Mouse (Mus musculus) heart, embryonic 15.5 days (tissue): ENCODE measurements around the gene 2300002M23Rik. TPM values are rescaled to one million over a fixed set of nuclear protein-coding genes. Genes with fewer than 3 reads are reported as not detected.

ENCODE experiments used
- ATAC-seq: fragments of 200-750 bp; cut with Nextera tagmentation; replicated peaks from 2 replicates; pipeline ENCODE4 v1.8.0; 2017; ENCODE audit warnings: low read depth, moderate TSS enrichment; ENCODE audit not compliant: insufficient number of reproducible peaks, insufficient read depth, low FRiP score
- H3K27ac ChIP-seq: fragments of 300-500 bp; sonication (generic); 2 replicates; pipeline ENCODE4 v1.5.1; 2015; ENCODE audit warnings: mild to moderate bottlenecking, inconsistent platforms
- H3K27me3 ChIP-seq: fragments of 300-500 bp; sonication (generic); 2 replicates; pipeline ENCODE4 v1.6.1; 2015; ENCODE audit warnings: inconsistent platforms
- H3K36me3 ChIP-seq: fragments of 300-500 bp; sonication (generic); 2 replicates; pipeline ENCODE4 v1.6.1; 2015; ENCODE audit warnings: mild to moderate bottlenecking, inconsistent platforms
- H3K4me1 ChIP-seq: fragments of 300-500 bp; sonication (generic); replicated peaks from 2 replicates; pipeline ENCODE4 v1.6.1; 2015; ENCODE audit warnings: inconsistent platforms
- H3K4me2 ChIP-seq: fragments of 300-500 bp; sonication (generic); 2 replicates; pipeline ENCODE4 v1.6.1; 2015; ENCODE audit warnings: inconsistent platforms, mild to moderate bottlenecking, moderate library complexity
- H3K4me3 ChIP-seq: fragments of 300-500 bp; sonication (generic); 2 replicates; pipeline ENCODE4 v1.5.1; 2015; ENCODE audit warnings: mild to moderate bottlenecking, inconsistent platforms
- H3K9ac ChIP-seq: fragments of 300-500 bp; sonication (generic); 2 replicates; pipeline ENCODE4 v1.6.1; 2015; ENCODE audit warnings: mild to moderate bottlenecking, inconsistent platforms
- H3K9me3 ChIP-seq: fragments of 300-500 bp; sonication (generic); replicated peaks from 2 replicates; pipeline ENCODE4 v1.6.1; 2016; ENCODE audit warnings: inconsistent platforms
- WGBS: fragments of 180-500 bp; shearing (Covaris S2); methylation state at CpG from one replicate; pipeline ENCODE4 v1.1.7; 2015; ENCODE audit warnings: mixed read lengths; 5-methylcytosine and 5-hydroxymethylcytosine counted together
- polyA plus RNA-seq: library from polyadenylated mRNA; unstranded; fragments of >200 nt; fragmentation: Nextera tagmentation; extraction: Ambion mirVana; gene quantifications from 2 replicates; pipeline ENCODE4 v1.2.1, GENCODE M21; 2015

Gene 2300002M23Rik
- polyA plus RNA-seq, 1 experiment from 2014 or later: not detected

- 0 out of 2 replicates have a peak, but pooled peaks have one; percentile 43 for ATAC-seq
Observed at GRCm38 (mm10) chr17:35617127-35617526, 49.9 kb downstream of the 2300002M23Rik start.

More at GRCm38 (mm10) chr17:35617127-35617526, 49.9 kb downstream of the 2300002M23Rik start:
- Histone ChIP-seq H3K9me3 (no peaks in the 10 kb centered on the region), H3K27ac (no peak overlapping the region), H3K27me3 (peaks cover 4% of the 10 kb centered on the region; the same call in 1 of the 2 replicates), H3K4me1 (no peaks in the 10 kb centered on the region), H3K4me3 (no peak overlapping the region), H3K36me3 (no peaks in the 10 kb centered on the region), H3K4me2 (no peak overlapping the region), H3K9ac (no peak overlapping the region)
- 61% methylated on average over 4 of the region's 4 CpGs for WGBS

Other genes with a start within 250 kb of the 2300002M23Rik start
- 0.06 and 0.09 TPM in 2 replicates for gene H2-Q1, start 247.0 kb upstream of the 2300002M23Rik start, polyA plus RNA-seq
- gene H2-Q2, start 225.2 kb upstream of the 2300002M23Rik start, polyA plus RNA-seq: 1.3 and 1.6 TPM in 2 replicates
- gene H2-Q4, start 187.8 kb upstream of the 2300002M23Rik start, polyA plus RNA-seq: 2.1 and 5.5 TPM in 2 replicates
- 0.43 and 1.8 TPM in 2 replicates for gene H2-Q6, start 142.6 kb upstream of the 2300002M23Rik start, polyA plus RNA-seq
- gene H2-Q7, start 128.3 kb upstream of the 2300002M23Rik start, polyA plus RNA-seq: 0.98 and 4.0 TPM in 2 replicates
- gene H2-Q10, start 97.4 kb upstream of the 2300002M23Rik start, polyA plus RNA-seq: 0.58 and 2.5 TPM in 2 replicates
- gene Pou5f1, start 61.4 kb upstream of the 2300002M23Rik start, polyA plus RNA-seq: not detected in 2 replicates
- 51.8 and 63.3 TPM in 2 replicates for gene Tcf19, start 50.6 kb upstream of the 2300002M23Rik start, polyA plus RNA-seq
- gene Cchcr1, start 50.4 kb upstream of the 2300002M23Rik start, polyA plus RNA-seq: 12.8 and 15.4 TPM in 2 replicates
- 1.8 and 2.3 TPM in 2 replicates for gene Psors1c2, start 34.2 kb upstream of the 2300002M23Rik start, polyA plus RNA-seq
- gene Cdsn, start 15.3 kb upstream of the 2300002M23Rik start, polyA plus RNA-seq: 0.47 and 0.59 TPM in 2 replicates
- 2.7 and 5.6 TPM in 2 replicates for gene Sfta2, start 34.1 kb downstream of the 2300002M23Rik start, polyA plus RNA-seq
- not detected in 2 replicates for gene Gm9573, start 59.2 kb downstream of the 2300002M23Rik start, polyA plus RNA-seq
- gene Mucl3, start 76.2 kb downstream of the 2300002M23Rik start, polyA plus RNA-seq: 0.22 and 0.23 TPM in 2 replicates
- 11.1 and 16.2 TPM in 2 replicates for gene Vars2, start 100.1 kb downstream of the 2300002M23Rik start, polyA plus RNA-seq
- gene Gtf2h4, start 106.3 kb downstream of the 2300002M23Rik start, polyA plus RNA-seq: 21.3 and 28.7 TPM in 2 replicates
- gene Ddr1, start 137.2 kb downstream of the 2300002M23Rik start, polyA plus RNA-seq: 109 and 125 TPM in 2 replicates